Mouse (Mus musculus) liver, embryonic 15.5 days (tissue): ENCODE results near the gene Ube2l6. TPM values are rescaled to one million over a fixed set of nuclear protein-coding genes. Genes with fewer than 3 reads are reported as not detected.
A peak's percentile ranks its signal among the peaks of the same experiment; 100 is the strongest.

ENCODE experiments used
- ATAC-seq: fragments of 200-750 bp; cut with Nextera tagmentation; 2 replicates; pipeline ENCODE4 v1.8.0; 2017; ENCODE audit warnings: moderate number of reproducible peaks, mild to moderate bottlenecking, moderate library complexity; ENCODE audit not compliant: insufficient read depth
- H3K27ac ChIP-seq: fragments of 300-500 bp; sonication (generic); replicated peaks from 2 replicates; pipeline ENCODE4 v1.5.1; 2015; ENCODE audit warnings: mild to moderate bottlenecking, inconsistent platforms
- H3K27me3 ChIP-seq: fragments of 300-500 bp; sonication (generic); 2 replicates; pipeline ENCODE4 v1.6.1; 2015; ENCODE audit warnings: mild to moderate bottlenecking, inconsistent platforms
- H3K36me3 ChIP-seq: fragments of 300-500 bp; sonication (generic); replicated peaks from 2 replicates; pipeline ENCODE4 v1.6.1; 2015; ENCODE audit warnings: moderate library complexity, mild to moderate bottlenecking, inconsistent platforms
- H3K4me1 ChIP-seq: fragments of 300-500 bp; sonication (generic); replicated peaks from 2 replicates; pipeline ENCODE4 v1.6.1; 2015; ENCODE audit warnings: inconsistent platforms
- H3K4me2 ChIP-seq: fragments of 300-500 bp; sonication (generic); 2 replicates; pipeline ENCODE4 v1.6.1; 2015; ENCODE audit warnings: moderate library complexity, mild to moderate bottlenecking, inconsistent platforms
- H3K4me3 ChIP-seq: fragments of 300-500 bp; sonication (generic); replicated peaks from 2 replicates; pipeline ENCODE4 v1.5.1; 2015; ENCODE audit warnings: mild to moderate bottlenecking, inconsistent platforms
- H3K9ac ChIP-seq: fragments of 300-500 bp; sonication (generic); 2 replicates; pipeline ENCODE4 v1.6.1; 2015; ENCODE audit warnings: moderate library complexity, mild to moderate bottlenecking, inconsistent platforms
- H3K9me3 ChIP-seq: fragments of 300-500 bp; sonication (generic); replicated peaks from 2 replicates; pipeline ENCODE4 v1.6.1; 2016; ENCODE audit warnings: inconsistent platforms
- WGBS: fragments of 180-500 bp; shearing (Covaris S2); methylation state at CpG from one replicate; pipeline ENCODE4 v1.1.7; 2015; ENCODE audit warnings: mixed read lengths; ENCODE audit not compliant: insufficient replicate concordance; 5-methylcytosine and 5-hydroxymethylcytosine counted together
- polyA plus RNA-seq: library from polyadenylated mRNA; unstranded; fragments of >200 nt; fragmentation: Nextera tagmentation; extraction: Ambion mirVana; gene quantifications from 2 replicates; pipeline ENCODE4 v1.2.1, GENCODE M21; 2015

Gene Ube2l6
- polyA plus RNA-seq, 1 experiment from 2014 or later, result 533 TPM

DNA sequence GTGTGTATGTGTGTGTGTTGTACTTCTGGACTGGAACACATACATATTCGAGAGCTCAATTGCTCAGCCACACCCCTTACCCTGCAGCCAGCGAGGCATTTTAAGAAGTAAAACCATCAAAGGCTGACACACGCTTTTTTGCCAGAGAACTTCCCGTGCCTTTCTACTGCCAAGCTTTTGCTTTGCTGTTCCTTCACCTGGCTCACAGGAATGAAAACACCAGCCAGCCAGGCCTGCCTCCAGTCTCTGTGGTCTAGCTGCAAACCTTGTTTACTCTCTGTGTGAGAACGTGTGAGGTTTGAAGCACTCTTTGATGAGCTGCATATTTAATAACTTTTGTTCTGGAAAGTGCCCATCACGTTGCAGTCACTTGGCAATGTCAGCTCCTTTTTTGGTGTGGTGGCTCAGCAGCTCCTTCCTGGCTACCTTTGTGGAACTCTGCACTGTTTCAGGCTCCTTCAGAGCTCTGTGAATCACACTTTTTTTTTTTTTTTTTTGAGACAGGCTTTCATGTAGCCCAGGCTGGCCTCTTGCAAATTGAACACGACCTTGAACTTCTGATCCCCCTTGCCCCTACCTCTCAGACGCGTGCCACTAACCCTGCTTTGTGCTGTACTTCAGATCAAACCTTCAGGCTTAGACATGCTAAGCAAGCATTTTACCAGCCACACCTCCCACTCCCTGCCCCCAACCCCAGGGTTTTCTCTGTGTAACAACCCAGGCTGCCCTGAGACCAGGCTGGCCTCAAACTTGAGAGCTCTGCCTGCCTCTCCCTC, 39.4 kb downstream of the Ube2l6 start:
- ATAC-seq, result no peak
- H3K9ac ChIP-seq, result peak overlapping the region; percentile 86
- H3K27me3 ChIP-seq, result peaks cover 6% of the 10 kb centered on the region; the same call in 1 of the 2 replicates
- peaks cover 9% of the 10 kb centered on the region; the same call in 1 of the 2 replicates for H3K36me3 ChIP-seq
- H3K4me1 ChIP-seq, result peaks cover 34% of the 10 kb centered on the region
- peak overlapping the region; percentile 70 for H3K4me3 ChIP-seq
- peak overlapping the region; percentile 79 for H3K4me2 ChIP-seq
- H3K27ac ChIP-seq, result peak overlapping the region; percentile 94; the same call in 1 of the 2 replicates
- 34% methylated on average over 9 of the region's 9 CpGs for WGBS
- no peaks in the 10 kb centered on the region for H3K9me3 ChIP-seq

DNA sequence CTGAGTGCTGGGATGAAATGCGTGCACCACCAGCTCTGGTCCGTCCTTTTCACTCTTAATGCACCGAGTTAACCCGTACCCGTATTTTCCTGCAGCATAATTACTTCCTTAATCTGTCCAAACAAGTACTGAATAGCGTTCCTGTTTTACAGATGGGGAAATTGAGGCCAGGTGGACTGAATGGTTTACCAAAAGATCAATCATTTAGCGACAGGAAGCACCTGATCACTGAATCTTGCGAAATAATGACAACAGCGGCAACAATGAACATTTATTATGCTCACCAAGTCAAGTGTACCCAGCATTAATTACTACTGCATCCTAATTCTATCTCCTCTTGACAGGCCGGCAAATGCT, 39.9 kb downstream of the Ube2l6 start, which contains the start of gene Slc43a1:
Slc43a1 (plus strand) TSS at position 258 of the 357 bp plus-strand sequence.
- H3K9me3 ChIP-seq, result no peaks in the 10 kb centered on the region
- H3K4me3 ChIP-seq, result peak within 1 kb of the TSS; percentile 70
- ATAC-seq, result no peak
- H3K4me2 ChIP-seq, result peak within 1 kb of the TSS; percentile 79
- peak within 1 kb of the TSS; percentile 94 for H3K27ac ChIP-seq
- H3K36me3 ChIP-seq, result peaks cover 12% of the 10 kb centered on the region
- peaks cover 6% of the 10 kb centered on the region; the same call in 1 of the 2 replicates for H3K27me3 ChIP-seq
- 14% methylated on average over 10 of the region's 10 CpGs for WGBS
- peak within 1 kb of the TSS; percentile 86 for H3K9ac ChIP-seq
- peaks cover 36% of the 10 kb centered on the region for H3K4me1 ChIP-seq

DNA sequence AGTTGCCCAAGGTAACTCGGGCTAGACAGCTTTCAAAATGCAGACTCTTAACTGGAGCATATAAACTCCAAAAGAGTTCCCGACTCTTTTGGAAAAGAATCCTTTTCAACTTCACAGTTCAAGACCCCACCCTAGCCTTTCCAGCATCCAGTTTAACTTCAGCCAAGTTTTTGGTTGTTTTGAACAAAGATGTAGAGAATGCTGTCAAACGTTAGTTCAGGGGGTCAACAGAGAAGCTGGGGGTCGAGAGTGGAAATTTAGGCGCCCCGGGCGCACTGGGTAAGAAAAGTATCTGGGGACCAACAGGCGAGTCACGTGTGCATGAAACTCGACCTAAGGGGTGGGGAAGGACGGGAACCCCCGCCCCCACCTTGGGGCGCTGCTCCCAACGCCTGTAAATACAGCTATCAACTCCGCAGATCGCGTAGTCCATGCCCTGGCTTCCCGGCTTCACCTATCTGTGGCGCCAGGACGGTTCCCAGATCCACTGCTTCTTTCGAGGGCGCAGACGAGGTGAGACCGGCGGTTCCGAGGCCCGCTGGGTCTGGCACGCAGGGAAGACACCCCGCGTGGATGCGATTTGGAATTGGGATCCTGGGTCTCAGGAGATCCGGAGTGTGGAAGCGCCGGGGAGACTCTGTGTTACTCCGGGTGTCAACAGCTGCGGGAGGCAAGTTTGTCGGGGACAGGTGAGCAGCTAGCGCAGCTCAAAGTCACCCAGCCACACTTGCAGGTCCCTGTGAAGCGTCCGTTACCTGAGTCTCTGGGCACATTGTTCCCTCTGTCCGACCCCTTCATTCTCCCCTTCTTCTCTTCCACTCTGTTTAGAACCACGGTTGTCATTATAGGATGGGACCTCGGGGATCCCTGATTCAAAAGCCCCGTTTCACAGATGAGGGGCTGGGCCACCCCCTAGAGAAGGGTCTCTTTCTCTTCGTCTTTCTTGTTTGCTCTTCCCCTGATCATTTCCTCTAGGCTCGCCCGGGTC, 40.7 kb downstream of the Ube2l6 start:
- Histone ChIP-seq H3K4me3 (peak overlapping the region; percentile 70), H3K4me1 (peaks cover 43% of the 10 kb centered on the region), H3K27ac (peak overlapping the region; percentile 94), H3K36me3 (peaks cover 19% of the 10 kb centered on the region), H3K4me2 (peak overlapping the region; percentile 79), H3K27me3 (peaks cover 6% of the 10 kb centered on the region; the same call in 1 of the 2 replicates), H3K9me3 (no peaks in the 10 kb centered on the region), H3K9ac (peak overlapping the region; percentile 86)
- peak; percentile 41 for ATAC-seq
- WGBS, result under 1% methylated on average over 47 of the region's 47 CpGs

DNA sequence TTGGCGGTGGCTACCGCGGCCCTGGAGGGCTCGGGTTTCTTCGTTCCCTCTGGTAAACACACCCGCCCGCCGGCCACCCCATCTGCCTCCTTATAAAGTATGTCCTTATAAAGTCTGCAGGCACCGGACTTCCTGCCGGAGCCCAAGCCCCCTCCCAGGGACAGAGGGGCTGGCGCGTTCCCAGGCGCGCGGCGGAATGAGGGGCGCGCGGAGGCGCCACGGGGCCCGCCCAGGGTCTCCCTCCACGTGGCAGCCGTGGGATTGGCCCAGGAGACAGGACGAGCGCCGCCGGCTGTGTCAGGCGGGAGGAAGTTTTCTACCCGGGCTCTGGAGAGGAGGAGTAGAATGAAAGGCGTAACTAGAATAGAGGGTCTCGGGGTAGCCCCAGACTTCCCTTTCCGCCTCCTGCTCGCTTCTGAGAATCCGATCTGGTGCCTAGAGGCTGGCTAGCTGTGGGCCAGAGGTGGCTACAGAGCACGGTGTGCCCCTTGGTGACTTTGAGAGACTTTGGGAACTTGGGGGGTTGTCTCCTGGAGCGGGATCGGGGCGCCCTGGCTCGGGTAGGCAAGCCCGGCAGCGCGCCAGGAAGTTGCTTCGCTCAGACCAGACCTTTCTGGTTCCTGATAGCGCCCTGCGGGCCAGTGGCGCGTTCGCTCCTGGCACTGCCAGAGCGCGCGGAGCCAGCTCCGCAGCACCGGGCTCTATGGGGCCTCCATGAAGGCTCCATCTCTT, 41.6 kb downstream of the Ube2l6 start:
- peak; percentile 44 for ATAC-seq
- Histone ChIP-seq H3K9me3 (no peaks in the 10 kb centered on the region), H3K27me3 (peaks cover 6% of the 10 kb centered on the region; the same call in 1 of the 2 replicates), H3K27ac (peak overlapping the region; percentile 94), H3K9ac (peak overlapping the region; percentile 86), H3K4me2 (peak overlapping the region; percentile 79), H3K4me1 (peaks cover 52% of the 10 kb centered on the region), H3K36me3 (peaks cover 28% of the 10 kb centered on the region), H3K4me3 (peak overlapping the region; percentile 70)
- under 1% methylated on average over 54 of the region's 54 CpGs for WGBS

DNA sequence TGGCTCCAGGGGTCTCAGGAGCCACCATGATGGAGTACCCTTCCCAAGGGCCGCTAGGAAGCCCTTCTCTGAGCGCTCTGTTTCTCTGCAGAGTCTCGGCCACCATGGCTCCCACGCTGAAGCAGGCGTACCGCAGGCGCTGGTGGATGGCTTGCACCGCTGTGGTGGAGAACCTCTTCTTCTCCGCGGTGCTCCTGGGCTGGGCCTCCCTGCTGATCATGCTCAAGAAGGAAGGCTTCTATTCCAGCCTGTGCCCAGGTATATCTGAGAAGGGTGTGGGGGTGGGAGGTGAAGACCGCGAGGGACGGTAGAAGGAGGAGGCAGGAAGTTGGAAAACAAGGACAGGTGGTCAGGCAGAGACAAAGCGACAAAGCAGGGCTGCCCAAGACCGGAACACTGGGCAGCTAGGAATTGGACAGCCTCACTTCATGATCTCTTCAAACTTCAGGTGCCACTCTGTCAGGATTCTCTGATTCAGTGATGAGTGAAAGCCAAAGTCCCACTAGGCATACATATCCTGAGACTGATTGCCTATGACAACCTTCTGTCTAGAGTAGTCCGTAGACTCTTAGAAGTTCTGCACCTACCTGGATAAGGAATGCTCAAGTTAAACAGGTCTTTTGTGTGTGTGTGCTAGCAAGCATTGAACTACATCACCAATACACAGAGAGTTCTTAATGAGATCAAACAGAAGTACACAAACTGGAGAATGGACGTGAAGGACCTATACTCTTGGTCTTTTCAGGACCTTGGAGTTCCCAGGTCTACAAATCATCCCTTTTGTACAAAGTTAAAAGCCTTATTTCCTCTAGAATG, 42.3 kb downstream of the Ube2l6 start:
- peaks cover 60% of the 10 kb centered on the region for H3K4me1 ChIP-seq
- peak overlapping the region; percentile 79 for H3K4me2 ChIP-seq
- H3K9me3 ChIP-seq, result no peaks in the 10 kb centered on the region
- peaks cover 6% of the 10 kb centered on the region; the same call in 1 of the 2 replicates for H3K27me3 ChIP-seq
- 2% methylated on average over 17 of the region's 17 CpGs for WGBS
- peaks cover 36% of the 10 kb centered on the region for H3K36me3 ChIP-seq
- peak overlapping the region; percentile 86 for H3K9ac ChIP-seq
- H3K4me3 ChIP-seq, result peak overlapping the region; percentile 70
- ATAC-seq, result peak; percentile 3; the same call in 1 of the 2 replicates
- peak overlapping the region; percentile 94 for H3K27ac ChIP-seq

DNA sequence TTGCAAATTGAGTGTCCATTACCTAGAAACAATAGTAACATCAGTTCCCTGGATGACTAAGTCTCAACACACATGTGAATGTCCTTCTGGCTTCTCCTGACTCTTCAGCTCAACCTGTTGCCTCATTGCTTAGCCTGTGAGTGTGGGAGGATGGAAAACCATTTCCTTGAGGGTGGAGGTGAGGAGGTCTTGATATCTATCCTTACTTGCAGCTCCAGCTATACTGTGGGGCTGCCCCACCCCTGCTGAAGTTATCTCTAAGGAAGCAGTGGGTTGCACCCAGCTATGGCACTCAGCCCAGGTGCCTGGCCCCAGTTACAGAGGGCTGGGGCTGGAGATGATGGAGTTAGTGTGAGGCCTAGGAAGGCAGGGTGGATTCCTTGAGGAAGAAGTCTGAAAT, 43.3 kb downstream of the Ube2l6 start:
- peak; percentile 92 for ATAC-seq
- peak overlapping the region; percentile 79 for H3K4me2 ChIP-seq
- H3K9ac ChIP-seq, result peak overlapping the region; percentile 86
- peak overlapping the region; percentile 70 for H3K4me3 ChIP-seq
- H3K4me1 ChIP-seq, result peaks cover 63% of the 10 kb centered on the region
- H3K9me3 ChIP-seq, result no peaks in the 10 kb centered on the region
- peaks cover 46% of the 10 kb centered on the region for H3K36me3 ChIP-seq
- 0 out of 2 replicates have a peak, but pooled peaks cover 6% of the 10 kb centered on the region for H3K27me3 ChIP-seq
- peak overlapping the region; percentile 94 for H3K27ac ChIP-seq

DNA sequence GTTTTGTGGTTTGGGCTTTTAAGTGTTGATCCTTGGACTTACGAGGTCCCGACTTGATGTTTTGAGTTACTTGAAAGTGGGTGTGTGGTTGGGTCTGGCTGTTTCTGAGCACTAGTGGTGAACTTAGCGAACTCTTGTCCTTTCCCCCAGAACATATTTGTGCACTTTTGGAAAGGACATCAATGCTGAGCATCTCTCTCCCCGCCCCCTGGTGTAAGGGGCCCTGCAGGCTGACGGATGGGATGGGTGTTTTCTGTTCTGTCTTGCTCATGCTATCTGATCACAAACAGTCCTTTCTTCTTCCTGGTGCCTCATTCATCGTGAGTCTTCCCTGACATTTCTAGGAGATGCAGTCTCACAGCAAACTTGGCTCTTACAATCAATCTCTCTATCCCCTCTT, 45.0 kb downstream of the Ube2l6 start:
- Histone ChIP-seq H3K9ac (peak overlapping the region; percentile 73), H3K4me3 (peak overlapping the region; percentile 70), H3K36me3 (peaks cover 63% of the 10 kb centered on the region), H3K27me3 (0 out of 2 replicates have a peak, but pooled peaks cover 1% of the 10 kb centered on the region), H3K27ac (peak overlapping the region; percentile 94), H3K9me3 (no peaks in the 10 kb centered on the region), H3K4me1 (peaks cover 63% of the 10 kb centered on the region), H3K4me2 (peak overlapping the region; percentile 79)
- ATAC-seq, result no peak
- WGBS, result 25% methylated on average over 6 of the region's 6 CpGs

DNA sequence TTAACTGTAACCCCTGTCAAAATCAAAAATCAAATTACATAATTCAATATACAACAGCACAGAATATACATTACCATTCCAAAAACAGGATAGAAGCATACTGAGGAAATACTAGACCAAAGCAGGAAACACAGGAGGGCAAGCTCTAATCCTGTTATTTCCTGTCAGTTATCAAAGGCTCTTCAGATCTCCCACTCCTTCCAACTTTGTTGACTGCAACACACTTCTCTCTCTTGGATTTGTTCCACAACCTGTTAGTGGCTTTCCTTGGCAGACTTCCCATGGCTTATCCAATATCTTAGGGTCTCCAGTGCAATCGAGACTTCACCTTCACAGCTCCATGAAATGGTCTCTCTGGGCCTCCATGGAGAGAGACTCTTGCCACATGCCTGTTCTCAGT, 46.6 kb downstream of the Ube2l6 start:
- peaks cover 79% of the 10 kb centered on the region for H3K36me3 ChIP-seq
- WGBS, result 61% methylated on average over 1 of the region's 1 CpGs
- peak overlapping the region; percentile 54 for H3K27ac ChIP-seq
- H3K4me1 ChIP-seq, result peaks cover 73% of the 10 kb centered on the region
- H3K4me3 ChIP-seq, result 0 out of 2 replicates have a peak overlapping the region, but pooled peaks have one; percentile 10
- H3K27me3 ChIP-seq, result no peaks in the 10 kb centered on the region
- no peak overlapping the region for H3K9ac ChIP-seq
- H3K4me2 ChIP-seq, result peak overlapping the region; percentile 79
- no peak for ATAC-seq
- H3K9me3 ChIP-seq, result no peaks in the 10 kb centered on the region

DNA sequence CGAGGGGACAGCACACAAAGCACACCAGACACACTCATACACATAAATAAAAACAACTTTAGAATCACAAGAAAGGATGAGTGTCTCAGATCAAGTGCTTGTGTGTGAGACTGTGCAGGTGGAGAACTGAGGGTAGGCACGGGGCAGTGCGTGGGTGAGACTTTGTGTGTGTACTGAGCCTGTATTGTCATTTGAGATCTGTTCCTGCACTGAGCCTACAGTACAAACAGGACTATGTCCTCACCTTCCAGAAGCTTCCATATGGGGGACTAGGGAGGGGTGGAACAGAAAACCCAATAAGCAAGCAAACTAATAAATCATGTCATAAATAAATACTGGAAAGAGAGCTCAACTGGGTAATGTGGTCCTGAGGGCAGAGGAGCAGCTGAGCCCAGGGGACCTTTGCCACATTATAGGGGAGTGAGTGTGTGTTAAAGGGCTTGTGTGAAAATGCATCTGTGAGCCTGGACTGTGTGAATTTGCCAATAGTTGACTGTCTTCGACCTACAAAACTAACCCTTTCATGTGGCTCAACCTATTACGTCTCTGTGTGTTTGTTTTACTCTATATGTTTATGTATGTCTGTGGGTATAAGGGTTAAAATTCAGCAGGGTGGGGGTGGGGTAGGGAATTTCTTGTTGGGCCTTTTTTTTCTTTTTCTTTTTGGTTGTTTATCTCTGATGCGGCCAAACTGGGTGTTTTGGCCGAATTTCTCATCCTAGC, 51.9 kb downstream of the Ube2l6 start:
- Histone ChIP-seq H3K4me1 (peaks cover 84% of the 10 kb centered on the region), H3K9ac (no peak overlapping the region), H3K4me2 (peak overlapping the region; percentile 31; the same call in 1 of the 2 replicates), H3K27ac (peak overlapping the region; percentile 77), H3K9me3 (no peaks in the 10 kb centered on the region), H3K36me3 (peaks cover 100% of the 10 kb centered on the region), H3K4me3 (no peak overlapping the region), H3K27me3 (no peaks in the 10 kb centered on the region)
- whole genome bisulfite sequencing, result 72% methylated on average over 7 of the region's 7 CpGs
- peak; percentile 68 for ATAC-seq
